Mouse (Mus musculus): Measurements from ENCODE around the gene Trim9.

DNA sequence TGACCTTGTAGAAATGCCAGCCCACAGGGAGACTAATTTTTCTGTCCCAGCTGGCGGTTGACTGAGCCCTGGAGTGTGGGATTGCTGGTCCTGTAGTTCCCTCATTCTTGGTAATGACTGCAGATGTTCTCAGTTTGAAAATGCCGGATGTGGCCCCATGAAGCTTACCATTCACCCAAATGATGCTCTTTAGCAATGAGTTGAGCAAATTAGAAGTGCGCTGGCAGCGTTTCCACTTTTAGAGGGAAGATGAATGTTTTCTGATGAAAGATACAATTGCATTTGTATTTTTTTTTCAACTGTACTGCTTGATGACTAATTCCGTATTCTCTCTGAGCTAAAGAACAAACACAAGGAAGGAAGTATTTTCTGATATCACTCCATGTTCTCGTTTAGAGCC, 2.4 kb upstream of the Trim9 start:
- TF ChIP-seq CTCF (IDR thresholded peaks at IDR 0.05; ENCODE audit: borderline replicate concordance, insufficient read depth, low read length): no peak
- no peak for TF ChIP-seq POLR2A (IDR thresholded peaks at IDR 0.05; ENCODE audit: low read depth, low read length)
